Mouse (Mus musculus): ENCODE results near the gene Mapt. TPM values are rescaled to one million over a fixed set of nuclear protein-coding genes. Genes with fewer than 3 reads are reported as not detected.

The Mapt gene
- polyA plus RNA-seq, 1 experiment from 2014 or later, result 718 TPM

GRCm38 (mm10) chr11:104306483-104306882 is 75.3 kb downstream of the Mapt start:
- H3K4me3 ChIP-seq, result no peak overlapping the region
- H3K27ac ChIP-seq (replicated peaks), result no peak overlapping the region
- no peak overlapping the region for H3K9ac ChIP-seq (replicated peaks)
- H3K4me1 ChIP-seq, result no peaks in the 10 kb centered on the region
- no peak overlapping the region for H3K4me2 ChIP-seq (replicated peaks)
- H3K36me3 ChIP-seq, result peaks cover 22% of the 10 kb centered on the region
- ATAC-seq (replicated peaks), result no peak
- 94% methylated on average over 13 of the region's 13 CpGs for WGBS
- 0 out of 2 replicates have a peak, but pooled peaks cover 3% of the 10 kb centered on the region for H3K27me3 ChIP-seq
- no peaks in the 10 kb centered on the region for H3K9me3 ChIP-seq

- H3K36me3 ChIP-seq, result peaks cover 29% of the 10 kb centered on the region
- no peak overlapping the region for H3K9ac ChIP-seq (replicated peaks)
- H3K27me3 ChIP-seq, result 0 out of 2 replicates have a peak, but pooled peaks cover 3% of the 10 kb centered on the region
- no peaks in the 10 kb centered on the region for H3K4me1 ChIP-seq
- ATAC-seq (replicated peaks), result no peak
- H3K9me3 ChIP-seq, result no peaks in the 10 kb centered on the region
- no peak overlapping the region for H3K4me3 ChIP-seq
- H3K27ac ChIP-seq (replicated peaks), result no peak overlapping the region
- H3K4me2 ChIP-seq (replicated peaks), result no peak overlapping the region
- WGBS, result 72% methylated on average over 4 of the region's 4 CpGs
These were observed 75.9 kb downstream of the Mapt start for GRCm38 (mm10) chr11:104307136-104307535.

GRCm38 (mm10) chr11:104309377-104310225 is 78.4 kb downstream of the Mapt start:
- H3K9me3 ChIP-seq, result no peaks in the 10 kb centered on the region
- no peak overlapping the region for H3K9ac ChIP-seq (replicated peaks)
- H3K36me3 ChIP-seq, result peaks cover 37% of the 10 kb centered on the region
- WGBS, result 44% methylated on average over 12 of the region's 12 CpGs
- no peak overlapping the region for H3K4me2 ChIP-seq (replicated peaks)
- H3K4me3 ChIP-seq, result no peak overlapping the region
- no peak overlapping the region for H3K27ac ChIP-seq (replicated peaks)
- ATAC-seq (replicated peaks), result no peak
- no peaks in the 10 kb centered on the region for H3K4me1 ChIP-seq
- H3K27me3 ChIP-seq, result 0 out of 2 replicates have a peak, but pooled peaks cover 3% of the 10 kb centered on the region

GRCm38 (mm10) chr11:104310226-104310887 is 79.2 kb downstream of the Mapt start:
- ATAC-seq (replicated peaks), result no peak
- H3K4me2 ChIP-seq (replicated peaks), result no peak overlapping the region
- no peaks in the 10 kb centered on the region for H3K4me1 ChIP-seq
- peaks cover 35% of the 10 kb centered on the region for H3K36me3 ChIP-seq
- no peak overlapping the region for H3K27ac ChIP-seq (replicated peaks)
- H3K27me3 ChIP-seq, result 0 out of 2 replicates have a peak, but pooled peaks cover 3% of the 10 kb centered on the region
- no peak overlapping the region for H3K4me3 ChIP-seq
- no peaks in the 10 kb centered on the region for H3K9me3 ChIP-seq
- no peak overlapping the region for H3K9ac ChIP-seq (replicated peaks)
- 21% methylated on average over 23 of the region's 23 CpGs for WGBS

GRCm38 (mm10) chr11:104311643-104312042 is 80.5 kb downstream of the Mapt start:
- H3K27ac ChIP-seq (replicated peaks), result no peak overlapping the region
- no peaks in the 10 kb centered on the region for H3K9me3 ChIP-seq
- 0 out of 2 replicates have a peak, but pooled peaks cover 3% of the 10 kb centered on the region for H3K27me3 ChIP-seq
- 74% methylated on average over 7 of the region's 7 CpGs for WGBS
- no peaks in the 10 kb centered on the region for H3K4me1 ChIP-seq
- no peak overlapping the region for H3K9ac ChIP-seq (replicated peaks)
- H3K4me2 ChIP-seq (replicated peaks), result no peak overlapping the region
- H3K36me3 ChIP-seq, result peaks cover 32% of the 10 kb centered on the region
- ATAC-seq (replicated peaks), result no peak
- no peak overlapping the region for H3K4me3 ChIP-seq

GRCm38 (mm10) chr11:104315703-104316102 is 84.5 kb downstream of the Mapt start:
- H3K4me1 ChIP-seq, result peaks cover 14% of the 10 kb centered on the region
- 3% methylated on average over 6 of the region's 6 CpGs for WGBS
- ATAC-seq (replicated peaks), result no peak; the same call in 1 of the 2 replicates
- no peaks in the 10 kb centered on the region for H3K9me3 ChIP-seq
- no peak overlapping the region for H3K9ac ChIP-seq (replicated peaks)
- H3K4me3 ChIP-seq, result no peak overlapping the region
- H3K27me3 ChIP-seq, result no peaks in the 10 kb centered on the region
- H3K36me3 ChIP-seq, result peaks cover 32% of the 10 kb centered on the region
- no peak overlapping the region for H3K27ac ChIP-seq (replicated peaks)
- H3K4me2 ChIP-seq (replicated peaks), result no peak overlapping the region

GRCm38 (mm10) chr11:104316685-104317400 is 85.7 kb downstream of the Mapt start:
- Histone ChIP-seq H3K4me2 (replicated peaks) (no peak overlapping the region), H3K9ac (replicated peaks) (no peak overlapping the region), H3K36me3 (peaks cover 26% of the 10 kb centered on the region), H3K4me3 (no peak overlapping the region), H3K9me3 (no peaks in the 10 kb centered on the region), H3K27ac (replicated peaks) (no peak overlapping the region), H3K4me1 (peaks cover 14% of the 10 kb centered on the region), H3K27me3 (no peaks in the 10 kb centered on the region)
- ATAC-seq (replicated peaks), result no peak
- 76% methylated on average over 16 of the region's 16 CpGs for WGBS

GRCm38 (mm10) chr11:104317631-104318030 is 86.4 kb downstream of the Mapt start:
- H3K4me2 ChIP-seq (replicated peaks), result no peak overlapping the region
- no peaks in the 10 kb centered on the region for H3K27me3 ChIP-seq
- no peak overlapping the region for H3K4me3 ChIP-seq
- no peak overlapping the region for H3K27ac ChIP-seq (replicated peaks)
- H3K36me3 ChIP-seq, result peaks cover 30% of the 10 kb centered on the region
- no peak for ATAC-seq (replicated peaks)
- H3K9ac ChIP-seq (replicated peaks), result no peak overlapping the region
- peaks cover 14% of the 10 kb centered on the region for H3K4me1 ChIP-seq
- 91% methylated on average over 3 of the region's 3 CpGs for WGBS
- no peaks in the 10 kb centered on the region for H3K9me3 ChIP-seq

GRCm38 (mm10) chr11:104318940-104319781 is 88.0 kb downstream of the Mapt start:
- Histone ChIP-seq H3K27ac (replicated peaks) (no peak overlapping the region), H3K9me3 (no peaks in the 10 kb centered on the region), H3K36me3 (peaks cover 27% of the 10 kb centered on the region), H3K4me1 (peaks cover 14% of the 10 kb centered on the region), H3K27me3 (no peaks in the 10 kb centered on the region), H3K4me3 (peak overlapping the region; percentile 32), H3K4me2 (replicated peaks) (peak overlapping the region; percentile 55), H3K9ac (replicated peaks) (peak overlapping the region; percentile 18; the same call in 1 of the 2 replicates)
- WGBS, result 3% methylated on average over 24 of the region's 24 CpGs
- ATAC-seq (replicated peaks), result peak; percentile 55

GRCm38 (mm10) chr11:104320511-104320910 is 89.3 kb downstream of the Mapt start:
- Histone ChIP-seq H3K27ac (replicated peaks) (no peak overlapping the region), H3K4me3 (no peak overlapping the region), H3K4me1 (peaks cover 14% of the 10 kb centered on the region), H3K9ac (replicated peaks) (no peak overlapping the region), H3K9me3 (no peaks in the 10 kb centered on the region), H3K4me2 (replicated peaks) (no peak overlapping the region), H3K27me3 (no peaks in the 10 kb centered on the region), H3K36me3 (peaks cover 32% of the 10 kb centered on the region; the same call in 1 of the 2 replicates)
- no peak for ATAC-seq (replicated peaks)
- WGBS, result 59% methylated on average over 5 of the region's 5 CpGs

- WGBS, result 38% methylated on average over 4 of the region's 4 CpGs
- Histone ChIP-seq H3K4me2 (replicated peaks) (no peak overlapping the region), H3K9me3 (no peaks in the 10 kb centered on the region), H3K4me1 (peaks cover 14% of the 10 kb centered on the region), H3K36me3 (peaks cover 38% of the 10 kb centered on the region; the same call in 1 of the 2 replicates), H3K27ac (replicated peaks) (no peak overlapping the region), H3K27me3 (no peaks in the 10 kb centered on the region), H3K4me3 (no peak overlapping the region), H3K9ac (replicated peaks) (no peak overlapping the region)
- no peak for ATAC-seq (replicated peaks)
These were observed 91.0 kb downstream of the Mapt start for GRCm38 (mm10) chr11:104322142-104322541.

All from forebrain, embryonic 15.5 days (tissue).